Mouse (Mus musculus) hindbrain, embryonic 12.5 days (tissue): ENCODE data around the gene Dph1. TPM values are rescaled to one million over a fixed set of nuclear protein-coding genes. Genes with fewer than 3 reads are reported as not detected.

Experiments used
- ATAC-seq: fragments of 200-750 bp; cut with Nextera tagmentation; 2 replicates; pipeline ENCODE4 v1.8.0; 2017; ENCODE audit warnings: moderate TSS enrichment; ENCODE audit not compliant: low FRiP score
- H3K27ac ChIP-seq: fragments of 300-500 bp; sonication (generic); 2 replicates; pipeline ENCODE4 v1.5.1; 2016; ENCODE audit warnings: mild to moderate bottlenecking
- H3K27me3 ChIP-seq: fragments of 300-500 bp; sonication (generic); 2 replicates; pipeline ENCODE4 v1.6.1; 2016; ENCODE audit warnings: mild to moderate bottlenecking
- H3K36me3 ChIP-seq: fragments of 300-500 bp; sonication (generic); 2 replicates; pipeline ENCODE4 v1.6.1; 2016; ENCODE audit warnings: mild to moderate bottlenecking
- H3K4me1 ChIP-seq: fragments of 300-500 bp; sonication (generic); 2 replicates; pipeline ENCODE4 v1.6.1; 2016
- H3K4me2 ChIP-seq: fragments of 300-500 bp; sonication (generic); replicated peaks from 2 replicates; pipeline ENCODE4 v1.6.1; 2016; ENCODE audit warnings: mild to moderate bottlenecking
- H3K4me3 ChIP-seq: fragments of 300-500 bp; sonication (generic); 2 replicates; pipeline ENCODE4 v1.5.1; 2016; ENCODE audit warnings: mild to moderate bottlenecking
- H3K9ac ChIP-seq: fragments of 300-500 bp; sonication (generic); 2 replicates; pipeline ENCODE4 v1.6.1; 2016; ENCODE audit warnings: mild to moderate bottlenecking, moderate library complexity
- H3K9me3 ChIP-seq: fragments of 300-500 bp; sonication (generic); replicated peaks from 2 replicates; pipeline ENCODE4 v1.6.1; 2016; ENCODE audit warnings: mild to moderate bottlenecking
- WGBS: fragments of 180-500 bp; shearing (Covaris S2); methylation state at CpG from one replicate; pipeline ENCODE4 v1.1.7; 2016; 5-methylcytosine and 5-hydroxymethylcytosine counted together
- polyA plus RNA-seq: library from polyadenylated mRNA; unstranded; fragments of >200 nt; fragmentation: Nextera tagmentation; extraction: Ambion mirVana; gene quantifications from 2 replicates; pipeline ENCODE4 v1.2.1, GENCODE M21; 2016

Dph1 gene
- 14.8 and 18.6 TPM in 2 replicates for polyA plus RNA-seq

DNA sequence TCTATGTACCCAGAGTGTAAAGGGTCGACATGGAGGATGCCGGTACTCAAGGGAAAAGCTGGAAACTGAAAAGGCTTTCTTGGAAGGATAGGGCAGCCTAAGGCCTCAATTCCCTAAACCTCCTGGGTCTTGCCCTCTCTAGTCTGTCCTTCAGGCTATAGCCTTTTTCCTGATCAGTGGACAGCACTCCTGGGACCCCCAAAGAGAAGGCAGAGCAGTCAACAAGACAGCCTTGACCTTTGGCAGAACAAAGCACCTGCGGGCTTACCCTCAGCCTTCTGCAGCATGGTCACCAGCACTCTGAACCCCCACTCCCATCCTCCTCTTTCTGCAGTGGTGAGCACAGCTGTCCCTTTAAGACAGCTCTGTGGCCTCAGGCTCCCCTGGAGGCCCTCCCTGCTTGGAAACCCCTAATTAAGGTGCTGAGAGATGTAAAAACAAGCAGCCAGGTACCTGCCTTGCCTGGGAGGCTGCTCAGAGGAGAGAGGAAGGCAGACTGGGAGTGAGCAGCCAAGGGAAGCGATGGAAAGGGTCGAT is at the start of gene Dph1:
Dph1 (minus strand) TSS at position 337 of the 537 bp plus-strand sequence.
- H3K9me3 ChIP-seq: no peaks in the 10 kb centered on the region
- no peak for ATAC-seq
- peak within 1 kb of the TSS; percentile 71 for H3K4me3 ChIP-seq
- 55% methylated on average over 5 of the region's 5 CpGs for WGBS
- peaks cover 44% of the 10 kb centered on the region for H3K4me1 ChIP-seq
- H3K9ac ChIP-seq: peak within 1 kb of the TSS; percentile 67
- H3K36me3 ChIP-seq: no peaks in the 10 kb centered on the region
- peak within 1 kb of the TSS; percentile 71 for H3K4me2 ChIP-seq
- peaks cover 50% of the 10 kb centered on the region for H3K27me3 ChIP-seq
- no peak within 1 kb of the TSS for H3K27ac ChIP-seq

DNA sequence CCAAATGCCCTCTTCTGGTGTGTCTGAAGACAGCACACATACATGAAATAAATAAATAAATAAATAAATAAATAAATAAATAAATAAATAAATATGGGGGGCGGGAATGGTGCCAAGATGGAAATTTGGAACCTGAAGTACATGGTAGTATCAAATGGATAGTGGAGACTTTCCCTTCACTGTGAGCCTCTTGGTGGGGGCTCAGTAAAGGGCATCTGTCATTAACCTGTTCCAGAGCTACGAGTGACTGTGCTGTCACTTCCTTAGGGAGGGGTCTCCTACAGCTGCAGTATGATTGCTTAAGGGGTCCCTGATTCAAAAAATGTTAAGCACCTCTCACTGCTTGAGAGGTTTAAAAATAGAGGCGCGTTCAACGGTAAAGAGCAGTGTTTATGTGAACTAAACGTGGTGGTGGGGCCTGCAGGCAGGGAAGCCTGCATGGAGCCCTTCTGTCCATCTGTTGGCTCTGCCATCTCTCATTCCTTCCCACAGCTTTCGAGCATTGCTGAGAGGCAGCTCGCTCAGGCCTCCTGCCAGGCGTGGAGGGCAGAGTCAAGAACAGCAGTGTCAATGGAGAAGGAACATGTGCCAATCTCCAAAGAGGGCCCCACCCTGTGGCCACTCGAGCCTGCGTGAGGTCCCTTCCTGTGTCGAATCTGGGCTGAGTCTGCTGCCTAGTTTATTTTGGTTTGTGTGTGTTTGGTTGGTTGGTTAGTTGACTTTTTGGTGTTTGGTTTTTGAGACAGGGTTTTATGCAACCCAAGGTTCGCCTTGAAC is 49.3 kb upstream of the Dph1 start:
- 70% methylated on average over 13 of the region's 13 CpGs for WGBS
- Histone ChIP-seq H3K4me1 (peaks cover 12% of the 10 kb centered on the region), H3K4me2 (no peak overlapping the region), H3K36me3 (no peaks in the 10 kb centered on the region), H3K9me3 (no peaks in the 10 kb centered on the region), H3K27ac (no peak overlapping the region), H3K9ac (no peak overlapping the region), H3K4me3 (no peak overlapping the region), H3K27me3 (peaks cover 11% of the 10 kb centered on the region)
- ATAC-seq: no peak

DNA sequence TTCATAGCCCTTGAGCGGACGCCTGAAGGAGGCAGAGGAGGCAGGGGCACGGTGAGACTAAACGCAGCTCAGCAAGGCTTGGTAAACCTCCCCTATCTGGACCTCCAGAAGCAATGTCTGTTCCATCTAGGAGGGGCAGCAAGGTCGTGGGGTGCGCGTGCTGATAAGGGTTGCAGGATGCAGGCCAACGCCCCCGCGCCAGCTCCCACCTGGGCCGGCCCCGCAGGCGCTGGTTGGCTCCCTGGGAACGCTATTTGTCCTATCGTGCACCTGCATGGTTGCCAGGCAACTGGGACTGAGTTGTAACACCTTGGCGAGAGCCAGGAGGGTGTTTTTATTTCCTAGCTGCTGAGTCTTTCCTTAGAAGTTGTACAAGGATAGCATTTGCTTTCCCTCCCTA is 43.7 kb upstream of the Dph1 start:
- H3K4me2 ChIP-seq: 0 out of 2 replicates have a peak overlapping the region, but pooled peaks have one; percentile 8
- 11% methylated on average over 16 of the region's 16 CpGs for WGBS
- H3K4me1 ChIP-seq: peaks cover 14% of the 10 kb centered on the region; the same call in 1 of the 2 replicates
- H3K27ac ChIP-seq: no peak overlapping the region
- no peaks in the 10 kb centered on the region for H3K36me3 ChIP-seq
- H3K4me3 ChIP-seq: no peak overlapping the region
- ATAC-seq: no peak
- no peak overlapping the region for H3K9ac ChIP-seq
- H3K9me3 ChIP-seq: no peaks in the 10 kb centered on the region
- peaks cover 31% of the 10 kb centered on the region for H3K27me3 ChIP-seq

DNA sequence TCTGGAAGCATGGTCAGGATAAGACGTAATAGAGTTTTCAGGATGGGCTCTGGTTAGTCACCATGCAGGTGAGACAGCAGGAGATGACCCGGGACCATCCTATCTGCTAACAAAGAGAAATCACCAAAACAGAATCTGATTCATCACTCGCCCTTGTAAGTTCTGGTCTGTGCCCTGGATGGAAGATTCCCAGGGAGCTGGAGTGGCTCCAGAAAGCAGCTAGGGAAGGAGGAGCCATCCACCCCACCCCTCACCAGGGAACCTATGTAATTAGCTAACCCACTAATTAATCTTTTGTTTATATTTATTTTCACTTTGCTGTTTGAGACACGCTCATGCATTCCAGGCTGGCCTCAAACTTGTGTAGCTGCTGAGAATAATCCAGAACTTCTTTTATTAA is 41.4 kb upstream of the Dph1 start:
- 75% methylated on average over 4 of the region's 4 CpGs for WGBS
- Histone ChIP-seq H3K4me3 (no peak overlapping the region), H3K9me3 (no peaks in the 10 kb centered on the region), H3K36me3 (no peaks in the 10 kb centered on the region), H3K27me3 (peaks cover 31% of the 10 kb centered on the region), H3K9ac (no peak overlapping the region), H3K4me2 (no peak overlapping the region), H3K27ac (no peak overlapping the region), H3K4me1 (peaks cover 14% of the 10 kb centered on the region; the same call in 1 of the 2 replicates)
- ATAC-seq: no peak

DNA sequence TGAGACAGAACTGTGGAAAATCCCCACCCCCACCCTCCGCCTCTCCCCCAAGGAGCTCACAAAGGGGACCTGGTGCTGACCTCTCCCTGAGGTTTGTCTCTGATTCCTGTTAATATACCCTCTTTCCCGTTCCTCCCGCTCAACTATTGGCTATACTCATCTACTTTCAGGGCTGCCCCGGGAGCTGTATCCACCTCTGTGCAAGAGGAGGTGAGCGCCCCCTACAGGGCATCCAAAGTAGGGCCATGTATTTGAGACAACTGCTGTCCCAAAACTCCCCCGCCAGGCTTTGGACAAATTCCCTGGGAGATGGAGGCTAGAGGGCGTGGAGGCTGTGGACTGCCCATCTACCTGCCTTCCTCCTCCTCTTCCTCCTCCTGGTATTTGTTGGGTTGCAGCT is 40.7 kb upstream of the Dph1 start:
- WGBS: 9% methylated on average over 7 of the region's 7 CpGs
- no peak overlapping the region for H3K9ac ChIP-seq
- H3K4me1 ChIP-seq: peaks cover 14% of the 10 kb centered on the region; the same call in 1 of the 2 replicates
- no peak overlapping the region for H3K4me2 ChIP-seq
- peaks cover 31% of the 10 kb centered on the region for H3K27me3 ChIP-seq
- no peak overlapping the region for H3K4me3 ChIP-seq
- no peaks in the 10 kb centered on the region for H3K36me3 ChIP-seq
- no peak overlapping the region for H3K27ac ChIP-seq
- no peaks in the 10 kb centered on the region for H3K9me3 ChIP-seq
- ATAC-seq: no peak

DNA sequence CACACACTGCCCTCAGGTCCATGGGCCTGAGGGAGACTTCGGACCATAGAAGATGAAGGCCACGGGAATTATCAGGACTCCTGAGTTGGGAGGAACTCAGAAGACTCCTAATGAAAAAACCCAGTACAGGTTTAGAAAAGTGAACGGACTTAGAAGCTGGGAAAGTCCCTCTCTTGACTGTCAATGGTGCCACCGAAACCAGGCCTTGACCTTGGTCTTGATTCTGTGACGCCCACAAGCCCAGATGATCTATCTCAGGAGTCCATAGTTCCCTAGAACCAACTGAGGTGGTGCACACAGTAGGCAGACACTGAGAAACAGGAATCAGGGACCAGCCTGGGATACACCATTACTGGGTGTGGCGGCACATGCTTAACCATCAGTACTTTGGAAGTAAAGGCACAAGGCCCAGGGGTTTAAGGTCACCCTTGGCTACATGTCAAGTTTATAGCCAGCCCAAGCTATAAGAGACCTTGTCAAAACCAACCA is 39.3 kb upstream of the Dph1 start:
- peaks cover 14% of the 10 kb centered on the region; the same call in 1 of the 2 replicates for H3K4me1 ChIP-seq
- ATAC-seq: no peak
- peaks cover 22% of the 10 kb centered on the region for H3K27me3 ChIP-seq
- H3K4me2 ChIP-seq: no peak overlapping the region
- no peaks in the 10 kb centered on the region for H3K9me3 ChIP-seq
- H3K9ac ChIP-seq: no peak overlapping the region
- no peak overlapping the region for H3K4me3 ChIP-seq
- 95% methylated on average over 6 of the region's 6 CpGs for WGBS
- H3K27ac ChIP-seq: no peak overlapping the region
- no peaks in the 10 kb centered on the region for H3K36me3 ChIP-seq

DNA sequence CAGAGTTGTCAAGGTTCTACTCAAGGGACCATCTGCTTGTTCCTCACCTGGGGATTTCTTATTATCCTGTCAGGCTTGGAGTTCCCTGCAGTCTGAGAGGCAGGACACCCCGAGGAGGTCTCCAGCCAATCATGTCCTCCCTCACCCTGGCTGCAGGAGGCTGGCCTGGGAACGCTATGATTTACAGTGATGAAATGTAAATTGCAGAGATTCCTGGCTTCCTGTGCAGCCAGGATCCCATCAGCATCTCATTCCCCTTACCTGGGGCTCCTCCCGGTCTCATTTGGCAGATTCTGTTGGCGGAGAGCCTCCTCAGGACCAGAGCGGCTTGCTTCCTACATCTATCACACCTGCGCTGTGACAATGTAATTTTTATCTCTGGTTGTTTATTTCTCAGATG is 38.2 kb upstream of the Dph1 start:
- Histone ChIP-seq H3K27me3 (peaks cover 15% of the 10 kb centered on the region; the same call in 1 of the 2 replicates), H3K9me3 (no peaks in the 10 kb centered on the region), H3K27ac (no peak overlapping the region), H3K9ac (no peak overlapping the region), H3K4me2 (no peak overlapping the region), H3K36me3 (no peaks in the 10 kb centered on the region), H3K4me1 (peaks cover 7% of the 10 kb centered on the region; the same call in 1 of the 2 replicates), H3K4me3 (no peak overlapping the region)
- 78% methylated on average over 6 of the region's 6 CpGs for WGBS
- no peak for ATAC-seq

DNA sequence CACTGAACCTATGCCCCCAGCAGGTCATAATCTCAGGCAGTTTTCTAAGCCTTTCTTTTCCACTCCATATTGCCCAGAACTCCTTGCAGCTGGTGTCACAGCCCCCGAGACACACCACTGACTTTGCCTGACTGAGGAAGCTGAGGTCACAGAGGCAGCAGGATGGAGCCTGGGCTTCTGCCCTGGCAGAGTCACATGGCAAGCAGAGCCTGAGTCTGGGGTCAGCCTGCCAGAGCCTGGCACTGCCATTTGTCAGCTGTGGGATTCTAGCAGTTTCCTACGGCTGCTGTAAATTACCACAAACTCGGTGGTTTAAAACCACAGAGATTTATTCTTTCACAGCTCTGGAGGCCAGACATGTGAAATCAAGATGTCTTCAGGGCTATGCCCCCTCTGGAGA is 36.6 kb upstream of the Dph1 start:
- no peak overlapping the region for H3K9ac ChIP-seq
- WGBS: 73% methylated on average over 3 of the region's 3 CpGs

DNA sequence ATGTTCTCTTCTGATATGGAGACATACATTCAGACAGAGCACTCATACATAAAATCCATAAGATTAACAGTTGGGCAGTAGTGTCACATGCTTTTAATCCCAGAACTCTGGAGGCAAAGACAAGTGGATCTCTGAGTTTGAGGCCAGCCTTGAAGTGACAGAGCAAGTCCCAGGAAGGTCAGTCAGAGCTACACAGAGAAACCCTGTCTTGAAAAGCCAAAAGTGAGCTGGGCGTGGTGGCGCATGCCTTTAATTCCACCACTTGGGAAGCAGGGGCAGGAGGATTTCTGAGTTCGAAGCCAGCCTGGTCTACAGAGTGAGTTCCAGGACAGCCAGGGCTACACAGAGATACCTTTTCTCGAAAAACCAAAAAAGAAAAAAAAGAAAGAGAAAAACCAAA is 33.8 kb upstream of the Dph1 start:
- Histone ChIP-seq H3K9me3 (no peaks in the 10 kb centered on the region), H3K36me3 (no peaks in the 10 kb centered on the region), H3K4me2 (no peak overlapping the region), H3K27me3 (peaks cover 3% of the 10 kb centered on the region; the same call in 1 of the 2 replicates), H3K27ac (no peak overlapping the region), H3K9ac (no peak overlapping the region), H3K4me1 (0 out of 2 replicates have a peak, but pooled peaks cover 6% of the 10 kb centered on the region), H3K4me3 (no peak overlapping the region)
- WGBS: 83% methylated on average over 4 of the region's 4 CpGs
- ATAC-seq: no peak

More for the DNA sequence above, 36.6 kb upstream of the Dph1 start:
- Histone ChIP-seq H3K36me3 (no peaks in the 10 kb centered on the region), H3K27me3 (peaks cover 3% of the 10 kb centered on the region; the same call in 1 of the 2 replicates), H3K4me3 (no peak overlapping the region), H3K27ac (no peak overlapping the region), H3K9me3 (no peaks in the 10 kb centered on the region), H3K4me2 (no peak overlapping the region), H3K4me1 (peaks cover 7% of the 10 kb centered on the region; the same call in 1 of the 2 replicates)
- no peak for ATAC-seq

DNA sequence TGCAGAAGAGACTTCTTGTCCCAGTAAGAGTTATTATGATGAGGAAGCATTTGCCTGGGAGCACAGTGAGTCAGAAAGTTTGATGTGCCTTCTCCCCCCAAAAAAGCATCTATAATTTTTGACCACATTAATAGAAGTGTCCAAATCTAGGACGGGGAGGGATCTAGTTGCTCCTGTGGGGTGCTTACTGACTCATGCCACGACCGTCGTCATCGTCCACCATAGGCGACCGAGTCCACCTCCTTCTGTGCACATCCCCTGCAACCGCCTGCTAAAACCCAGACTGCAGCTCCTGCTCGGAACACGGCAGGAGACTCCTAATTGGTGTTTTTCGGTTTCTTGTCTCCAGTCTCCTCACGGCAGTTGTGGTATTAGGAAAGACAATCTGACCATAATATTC is 33.0 kb upstream of the Dph1 start:
- Histone ChIP-seq H3K4me3 (no peak overlapping the region), H3K27me3 (peaks cover 3% of the 10 kb centered on the region; the same call in 1 of the 2 replicates), H3K4me2 (no peak overlapping the region), H3K27ac (no peak overlapping the region), H3K4me1 (0 out of 2 replicates have a peak, but pooled peaks cover 6% of the 10 kb centered on the region), H3K36me3 (no peaks in the 10 kb centered on the region), H3K9ac (no peak overlapping the region), H3K9me3 (no peaks in the 10 kb centered on the region)
- 80% methylated on average over 12 of the region's 12 CpGs for WGBS
- no peak for ATAC-seq

DNA sequence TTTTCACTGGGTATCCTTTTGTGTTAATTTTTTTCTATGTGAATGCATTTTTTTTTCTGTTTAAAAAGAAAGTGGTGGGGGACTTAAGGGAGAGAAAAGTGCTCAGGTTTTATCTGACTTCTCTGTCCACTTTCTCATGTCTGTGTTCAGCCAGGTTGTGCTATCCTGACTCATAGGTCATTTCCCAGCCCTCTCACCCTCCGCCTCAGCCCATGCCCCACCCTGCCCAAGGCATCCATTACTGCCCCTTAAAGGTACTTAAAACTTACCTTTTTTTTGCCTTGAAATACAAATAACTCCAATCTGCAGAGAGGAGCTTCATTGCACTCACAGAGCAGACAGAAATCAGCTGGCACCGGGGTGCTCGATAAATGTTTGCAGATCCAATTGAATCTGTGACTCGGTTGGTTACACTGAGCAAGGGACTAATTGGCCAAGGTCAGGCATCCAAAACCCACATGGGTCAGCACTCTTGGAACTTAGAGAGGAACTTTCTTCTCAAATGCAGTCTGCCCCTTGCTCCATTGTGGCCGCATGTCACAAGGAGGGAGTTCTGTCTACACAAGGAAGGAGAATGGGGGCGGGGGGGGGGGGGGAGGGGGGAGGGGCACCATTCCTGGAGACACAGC is 29.6 kb upstream of the Dph1 start:
- WGBS: 53% methylated on average over 4 of the region's 6 CpGs
- Histone ChIP-seq H3K9ac (no peak overlapping the region), H3K4me3 (no peak overlapping the region), H3K4me2 (no peak overlapping the region), H3K4me1 (0 out of 2 replicates have a peak, but pooled peaks cover 9% of the 10 kb centered on the region), H3K27ac (no peak overlapping the region), H3K27me3 (peaks cover 5% of the 10 kb centered on the region; the same call in 1 of the 2 replicates), H3K36me3 (no peaks in the 10 kb centered on the region), H3K9me3 (no peaks in the 10 kb centered on the region)
- no peak for ATAC-seq

DNA sequence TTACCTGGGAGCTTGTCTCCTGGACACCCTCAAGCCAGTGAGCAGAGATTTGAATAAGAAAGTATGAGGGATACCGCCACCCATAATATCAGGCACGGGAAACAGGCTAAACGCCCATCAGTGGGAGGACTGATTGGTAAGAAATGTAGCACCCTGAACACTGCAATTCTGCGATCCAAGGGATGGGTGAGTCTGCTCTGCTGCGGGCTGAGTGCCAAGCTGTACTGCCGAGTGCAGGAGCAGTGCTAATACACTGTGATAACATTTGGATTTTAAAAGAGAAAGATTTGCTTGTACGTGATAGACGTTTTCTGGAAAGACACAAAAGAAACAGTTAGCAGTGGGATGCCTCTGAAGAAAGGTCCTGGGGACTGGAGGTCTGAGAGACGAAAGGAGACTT is 29.1 kb upstream of the Dph1 start:
- H3K9ac ChIP-seq: no peak overlapping the region
- no peak overlapping the region for H3K4me2 ChIP-seq
- WGBS: 48% methylated on average over 9 of the region's 9 CpGs
- no peak overlapping the region for H3K4me3 ChIP-seq
- no peak for ATAC-seq
- H3K4me1 ChIP-seq: 0 out of 2 replicates have a peak, but pooled peaks cover 12% of the 10 kb centered on the region
- H3K9me3 ChIP-seq: no peaks in the 10 kb centered on the region
- H3K36me3 ChIP-seq: no peaks in the 10 kb centered on the region
- H3K27ac ChIP-seq: no peak overlapping the region
- peaks cover 6% of the 10 kb centered on the region; the same call in 1 of the 2 replicates for H3K27me3 ChIP-seq
